Mouse (Mus musculus): ENCODE data around the gene Ywhah. TPM values are rescaled to one million over a fixed set of nuclear protein-coding genes. Genes with fewer than 3 reads are reported as not detected.
"Not testable (repeated sequence)": the region's sequence is repeated elsewhere in the genome, so short reads cannot be mapped to it uniquely, and the experiment has no call there.

Ywhah gene
- polyA plus RNA-seq, 1 experiment = 1,599 TPM

GRCm38 (mm10) chr5:33039510-33039911 is 20.9 kb downstream of the Ywhah start:
- Histone ChIP-seq H3K27ac (ENCODE audit: insufficient read depth, low read length) (no peak overlapping the region), H3K4me3 (ENCODE audit: insufficient read depth, low read length) (peak overlapping the region; percentile 5; the same call in 1 of the 2 replicates), H3K4me1 (ENCODE audit: control insufficient read depth, insufficient read depth, low read length) (0 out of 2 replicates have a peak, but pooled peaks cover 2% of the 10 kb centered on the region)
- TF ChIP-seq POLR2A (IDR thresholded peaks at IDR 0.05; ENCODE audit: extremely low read depth, insufficient read depth, low read length) (no peak), CTCF (IDR thresholded peaks at IDR 0.05; ENCODE audit: extremely low read depth, insufficient read depth, low read length) (peak; percentile 61)

DNA sequence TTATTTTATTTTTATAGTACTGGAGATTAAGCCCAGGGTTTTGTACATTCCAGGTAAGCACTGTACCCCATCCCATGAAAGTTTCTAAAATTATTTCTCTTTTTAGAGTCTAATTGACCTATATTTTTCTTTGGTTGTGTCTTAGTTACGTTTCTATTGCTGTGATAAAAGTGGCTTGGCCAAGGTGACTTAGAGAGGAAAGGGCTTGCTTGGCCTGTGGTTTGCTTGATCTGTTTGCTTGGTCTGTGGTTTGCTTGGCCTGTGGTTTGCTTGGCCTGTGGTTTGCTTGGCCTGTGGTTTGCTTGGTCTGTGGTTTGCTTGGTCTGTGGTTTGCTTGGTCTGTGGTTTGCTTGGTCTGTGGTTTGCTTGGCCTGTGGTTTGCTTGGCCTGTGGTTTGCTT is 22.1 kb downstream of the Ywhah start:
- not testable (repeated sequence) for H3K27ac ChIP-seq (ENCODE audit: insufficient read depth, low read length); H3K4me3 ChIP-seq (ENCODE audit: insufficient read depth, low read length); H3K4me1 ChIP-seq (ENCODE audit: control insufficient read depth, insufficient read depth, low read length)

DNA sequence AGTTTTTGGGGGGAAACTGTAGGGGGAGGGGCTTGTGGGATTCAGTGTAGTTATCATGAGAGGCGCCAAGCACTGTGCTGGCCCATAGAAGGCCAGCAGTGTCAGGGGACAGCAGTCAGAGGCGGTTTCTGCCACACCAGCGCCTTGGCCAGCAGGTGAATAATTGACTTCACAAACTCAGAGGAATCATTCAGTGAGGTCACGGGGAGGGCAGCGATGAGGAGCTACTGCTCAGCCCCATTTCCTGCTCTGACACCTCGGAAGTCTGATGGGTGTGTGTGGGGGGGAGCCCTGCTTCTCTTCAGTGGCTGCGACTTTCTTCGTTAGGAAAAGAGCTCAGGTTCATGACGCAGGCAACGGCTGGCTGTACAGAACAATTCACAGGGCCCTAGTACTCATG is 24.8 kb downstream of the Ywhah start:
- Histone ChIP-seq H3K27ac (ENCODE audit: insufficient read depth, low read length) (no peak overlapping the region), H3K4me1 (ENCODE audit: control insufficient read depth, insufficient read depth, low read length) (0 out of 2 replicates have a peak, but pooled peaks cover 2% of the 10 kb centered on the region), H3K4me3 (ENCODE audit: insufficient read depth, low read length) (no peak overlapping the region)
- TF ChIP-seq POLR2A (IDR thresholded peaks at IDR 0.05; ENCODE audit: extremely low read depth, insufficient read depth, low read length) (no peak), CTCF (IDR thresholded peaks at IDR 0.05; ENCODE audit: extremely low read depth, insufficient read depth, low read length) (no peak)

- Histone ChIP-seq H3K4me3 (ENCODE audit: insufficient read depth, low read length) (no peak overlapping the region), H3K4me1 (ENCODE audit: control insufficient read depth, insufficient read depth, low read length) (no peaks in the 10 kb centered on the region), H3K27ac (ENCODE audit: insufficient read depth, low read length) (no peak overlapping the region)
- TF ChIP-seq POLR2A (IDR thresholded peaks at IDR 0.05; ENCODE audit: extremely low read depth, insufficient read depth, low read length) = no peak
- no peak for TF ChIP-seq CTCF (IDR thresholded peaks at IDR 0.05; ENCODE audit: extremely low read depth, insufficient read depth, low read length)
These were observed 26.2 kb downstream of the Ywhah start for GRCm38 (mm10) chr5:33044636-33045315.

DNA sequence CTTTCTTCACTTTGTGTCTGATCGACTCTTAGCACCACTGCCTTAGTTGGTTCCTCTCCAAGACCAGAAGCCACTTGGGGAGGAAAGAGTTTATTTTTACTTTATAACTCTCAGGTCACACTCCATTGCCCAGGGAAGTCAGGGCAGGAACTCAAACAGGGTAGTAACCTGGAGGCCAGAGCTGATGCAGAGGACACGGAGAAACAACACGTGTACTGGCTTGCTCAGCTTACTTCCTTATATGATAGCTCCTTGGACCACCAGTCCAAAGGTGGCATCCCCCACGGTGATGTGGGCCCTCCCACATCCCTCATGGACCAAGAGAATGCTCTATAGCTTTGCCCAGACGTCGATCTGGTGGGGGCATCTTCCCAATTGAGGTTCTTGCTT is 26.7 kb downstream of the Ywhah start:
- TF ChIP-seq CTCF (IDR thresholded peaks at IDR 0.05; ENCODE audit: extremely low read depth, insufficient read depth, low read length) (no peak), POLR2A (IDR thresholded peaks at IDR 0.05; ENCODE audit: extremely low read depth, insufficient read depth, low read length) (no peak)
- no peaks in the 10 kb centered on the region for H3K4me1 ChIP-seq (ENCODE audit: control insufficient read depth, insufficient read depth, low read length)
- H3K4me3 ChIP-seq (ENCODE audit: insufficient read depth, low read length) = no peak overlapping the region
- H3K27ac ChIP-seq (ENCODE audit: insufficient read depth, low read length) = no peak overlapping the region

DNA sequence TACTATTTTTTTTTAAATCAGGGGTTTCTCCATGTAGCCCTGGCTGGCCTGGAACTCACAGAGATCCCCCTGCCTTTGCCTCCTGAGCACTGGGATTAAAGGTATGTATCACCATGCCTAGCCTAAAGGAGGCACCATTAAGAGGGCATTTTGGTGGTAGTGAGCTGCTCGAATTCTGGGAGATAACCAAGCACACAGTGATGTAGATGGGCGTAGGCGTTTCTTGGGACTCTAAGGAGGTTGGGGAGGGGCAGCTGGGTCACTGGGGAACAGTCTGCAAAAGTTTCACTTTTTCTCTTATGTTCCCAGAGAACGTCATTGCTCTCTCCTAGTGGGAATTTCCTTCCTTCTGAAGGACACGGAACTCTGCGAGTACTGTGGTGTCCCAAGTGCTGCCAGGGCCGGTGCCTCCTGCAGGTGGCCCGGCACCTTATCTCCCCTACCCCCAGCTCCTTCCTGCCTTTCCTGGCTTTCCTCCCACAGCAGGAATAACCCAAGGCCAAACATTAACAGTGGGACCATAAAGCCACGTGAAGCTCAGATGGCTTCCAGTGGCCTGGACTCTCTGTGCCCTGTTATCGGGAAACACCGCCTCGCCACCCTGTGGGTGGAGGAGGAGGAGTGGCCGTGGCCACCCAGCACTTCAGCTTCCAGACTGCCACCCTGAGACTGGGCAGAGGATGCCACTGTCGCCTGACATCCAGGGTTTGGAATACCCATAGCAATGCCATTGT is 34.4 kb downstream of the Ywhah start:
- TF ChIP-seq POLR2A (IDR thresholded peaks at IDR 0.05; ENCODE audit: extremely low read depth, insufficient read depth, low read length) = no peak
- no peak for TF ChIP-seq CTCF (IDR thresholded peaks at IDR 0.05; ENCODE audit: extremely low read depth, insufficient read depth, low read length)
- H3K27ac ChIP-seq (ENCODE audit: insufficient read depth, low read length) = no peak overlapping the region

DNA sequence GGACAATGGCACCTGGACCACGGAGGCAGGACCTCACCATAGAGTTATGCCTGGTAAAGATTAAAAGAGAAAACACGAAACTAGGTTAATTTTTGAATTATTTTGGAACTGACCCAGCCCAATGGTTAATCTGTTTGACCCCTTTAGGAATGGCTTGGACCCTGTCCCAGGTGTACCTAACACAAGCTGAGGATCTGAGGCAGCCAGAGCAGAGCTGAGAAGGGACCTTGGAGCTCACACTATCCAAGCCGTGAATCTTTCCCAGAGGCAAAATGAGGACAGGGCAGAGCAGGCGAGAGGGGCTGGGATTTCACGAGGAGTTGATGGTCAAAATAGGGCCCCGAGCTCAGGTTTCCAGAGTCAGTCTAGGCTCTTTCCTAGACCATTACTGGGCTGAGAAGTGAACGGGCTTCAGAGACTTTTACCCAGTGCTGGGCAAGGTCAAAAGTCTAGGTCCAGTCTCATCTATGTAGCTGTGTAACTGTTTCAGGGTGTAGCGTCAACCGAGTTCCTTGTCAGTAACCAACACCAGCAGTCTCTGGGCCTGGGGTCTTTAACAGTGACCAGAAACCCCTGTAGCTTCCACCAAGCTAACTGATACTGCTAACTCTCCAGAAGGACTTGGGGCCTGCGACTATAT is 37.6 kb downstream of the Ywhah start:
- H3K27ac ChIP-seq (ENCODE audit: insufficient read depth, low read length) = no peak overlapping the region
- no peaks in the 10 kb centered on the region for H3K4me1 ChIP-seq (ENCODE audit: control insufficient read depth, insufficient read depth, low read length)
- no peak overlapping the region for H3K4me3 ChIP-seq (ENCODE audit: insufficient read depth, low read length)
- TF ChIP-seq CTCF (IDR thresholded peaks at IDR 0.05; ENCODE audit: extremely low read depth, insufficient read depth, low read length) (no peak), POLR2A (IDR thresholded peaks at IDR 0.05; ENCODE audit: extremely low read depth, insufficient read depth, low read length) (no peak)

More for the DNA sequence above, 34.4 kb downstream of the Ywhah start:
- no peak overlapping the region for H3K4me3 ChIP-seq (ENCODE audit: insufficient read depth, low read length)
- no peaks in the 10 kb centered on the region for H3K4me1 ChIP-seq (ENCODE audit: control insufficient read depth, insufficient read depth, low read length)

GRCm38 (mm10) chr5:33070071-33070470 is 51.5 kb downstream of the Ywhah start:
- no peak overlapping the region for H3K4me3 ChIP-seq (ENCODE audit: insufficient read depth, low read length)
- no peak for TF ChIP-seq POLR2A (IDR thresholded peaks at IDR 0.05; ENCODE audit: extremely low read depth, insufficient read depth, low read length)
- no peak for TF ChIP-seq CTCF (IDR thresholded peaks at IDR 0.05; ENCODE audit: extremely low read depth, insufficient read depth, low read length)

DNA sequence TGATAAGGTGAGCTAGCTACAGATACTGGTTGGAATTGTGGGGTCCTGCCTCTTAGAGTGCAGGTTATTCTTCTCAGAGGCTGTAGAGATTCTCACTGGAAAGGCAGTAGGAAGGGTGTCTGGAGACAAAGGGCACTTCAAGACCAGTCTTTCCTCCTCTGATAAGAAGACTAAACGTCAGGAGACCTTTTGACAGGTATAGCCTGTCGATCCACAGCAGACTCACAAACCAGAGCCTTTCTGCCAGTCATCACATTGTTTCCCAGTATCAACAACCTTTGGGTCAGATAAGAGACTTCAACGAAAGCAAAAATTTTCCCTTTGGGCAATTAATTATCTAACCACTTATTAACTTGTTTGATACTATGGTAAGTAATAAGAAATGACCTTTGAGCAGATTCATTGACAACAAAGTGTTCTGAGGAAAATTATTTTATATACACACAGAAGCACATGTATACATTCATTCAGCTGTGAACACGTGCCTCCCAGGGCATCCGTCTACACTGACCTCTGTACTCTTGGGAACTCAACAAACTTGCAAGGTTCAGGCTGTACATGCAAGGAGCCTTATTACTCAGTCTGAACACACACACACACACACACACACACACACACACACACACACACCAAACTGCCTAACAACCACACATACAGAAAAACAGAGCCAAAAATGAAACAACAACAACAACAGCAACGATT is 58.0 kb downstream of the Ywhah start:
- Histone ChIP-seq H3K4me1 (ENCODE audit: control insufficient read depth, insufficient read depth, low read length) (no peaks in the 10 kb centered on the region), H3K4me3 (ENCODE audit: insufficient read depth, low read length) (no peak overlapping the region), H3K27ac (ENCODE audit: insufficient read depth, low read length) (no peak overlapping the region)
- no peak for TF ChIP-seq CTCF (IDR thresholded peaks at IDR 0.05; ENCODE audit: extremely low read depth, insufficient read depth, low read length)

More at GRCm38 (mm10) chr5:33070071-33070470, 51.5 kb downstream of the Ywhah start:
- Histone ChIP-seq H3K27ac (ENCODE audit: insufficient read depth, low read length) (no peak overlapping the region), H3K4me1 (ENCODE audit: control insufficient read depth, insufficient read depth, low read length) (no peaks in the 10 kb centered on the region)

Other genes with a start within 250 kb of the Ywhah start
- gene Pisd, start 233.2 kb upstream of the Ywhah start, polyA plus RNA-seq (2012; rRNA removed) = 81.8 and 87.4 TPM in 2 replicates
- gene Gm20671, start 191.7 kb upstream of the Ywhah start, polyA plus RNA-seq (2012; rRNA removed) = not detected in 2 replicates
- gene Prr14l, start 164.6 kb upstream of the Ywhah start, polyA plus RNA-seq (2012; rRNA removed) = 16.0 and 16.3 TPM in 2 replicates
- gene Depdc5, start 155.1 kb upstream of the Ywhah start, polyA plus RNA-seq (2012; rRNA removed) = 44.7 and 46.7 TPM in 2 replicates
- gene Slc5a1, start 85.4 kb downstream of the Ywhah start, polyA plus RNA-seq (2012; rRNA removed) = 0.06 TPM in 1 of 2 replicates, not detected in the other
- gene Spon2, start 199.6 kb downstream of the Ywhah start, polyA plus RNA-seq (2012; rRNA removed) = 0.09 and 0.15 TPM in 2 replicates

All from cortical plate, adult 2 months (tissue).